Mouse (Mus musculus): ENCODE measurements around the gene Psme3. TPM values are rescaled to one million over a fixed set of nuclear protein-coding genes. Genes with fewer than 3 reads are reported as not detected.

Psme3 gene
- polyA plus RNA-seq, 1 experiment from 2014 or later, result 102 TPM

- Histone ChIP-seq H3K27ac (no peak overlapping the region), H3K9me3 (replicated peaks; ENCODE audit: low read length) (no peaks in the 10 kb centered on the region), H3K27me3 (ENCODE audit: insufficient read depth, low read length) (no peaks in the 10 kb centered on the region), H3K4me3 (replicated peaks; ENCODE audit: low read depth, low read length) (no peak overlapping the region), H3K9ac (ENCODE audit: low read depth, low read length) (no peak overlapping the region), H3K4me2 (ENCODE audit: low read length) (no peak overlapping the region), H3K36me3 (ENCODE audit: insufficient read depth, low read length) (no peaks in the 10 kb centered on the region), H3K4me1 (replicated peaks; ENCODE audit: insufficient read depth, low read length) (peaks cover 10% of the 10 kb centered on the region; the same call in 1 of the 2 replicates)
- ATAC-seq (replicated peaks; ENCODE audit: low FRiP score, low read depth), result no peak
- whole genome bisulfite sequencing, result 85% methylated on average over 9 of the region's 9 CpGs
- no peak for DNase-seq (ENCODE audit: low spot score)
- peak; percentile 42 for TF ChIP-seq CTCF (IDR thresholded peaks at IDR 0.05; ENCODE audit: low read depth)
Observed at GRCm38 (mm10) chr11:101335685-101336084, 19.7 kb downstream of the Psme3 start.

DNA sequence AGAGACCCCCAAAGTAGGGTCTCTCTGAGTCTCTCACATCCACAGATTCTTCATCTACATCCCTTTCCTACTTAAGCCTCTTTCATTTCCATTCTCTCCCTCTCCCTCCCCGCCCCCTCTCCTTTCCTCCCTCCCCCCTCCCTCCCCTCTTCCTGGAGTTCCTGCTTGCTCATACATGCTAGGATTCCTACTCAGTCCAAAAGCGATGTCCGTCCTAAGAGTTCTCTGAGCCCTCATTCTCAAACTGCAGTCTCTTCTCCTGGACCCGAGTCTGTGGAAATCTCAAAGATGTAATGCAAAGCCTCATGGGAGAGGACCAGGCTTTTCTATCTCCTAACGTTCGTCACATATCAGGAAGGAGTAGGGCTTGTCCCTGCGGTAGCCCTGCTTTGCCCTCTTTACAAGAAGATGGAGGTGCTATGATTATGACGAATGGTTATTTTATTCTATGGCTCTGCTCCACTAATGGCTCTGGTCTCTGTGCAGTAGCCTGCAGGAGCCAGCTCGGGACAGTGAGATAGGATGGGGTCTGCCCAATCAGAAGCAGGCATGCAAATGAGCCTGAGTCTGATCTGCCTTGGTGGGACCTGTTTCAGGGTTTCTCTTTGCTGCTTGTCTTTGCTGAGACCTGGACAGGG is 22.2 kb downstream of the Psme3 start:
- peak; percentile 77 for ATAC-seq (replicated peaks; ENCODE audit: low FRiP score, low read depth)
- Histone ChIP-seq H3K27ac (peak overlapping the region; percentile 44), H3K4me2 (ENCODE audit: low read length) (peak overlapping the region; percentile 50), H3K4me3 (replicated peaks; ENCODE audit: low read depth, low read length) (0 out of 2 replicates have a peak overlapping the region, but pooled peaks have one; percentile 7), H3K9me3 (replicated peaks; ENCODE audit: low read length) (no peaks in the 10 kb centered on the region), H3K9ac (ENCODE audit: low read depth, low read length) (no peak overlapping the region), H3K27me3 (ENCODE audit: insufficient read depth, low read length) (no peaks in the 10 kb centered on the region), H3K36me3 (ENCODE audit: insufficient read depth, low read length) (no peaks in the 10 kb centered on the region), H3K4me1 (replicated peaks; ENCODE audit: insufficient read depth, low read length) (peaks cover 9% of the 10 kb centered on the region; the same call in 1 of the 2 replicates)
- DNase-seq (ENCODE audit: low spot score), result peak; percentile 86
- 4% methylated on average over 9 of the region's 9 CpGs for WGBS
- no peak for TF ChIP-seq CTCF (IDR thresholded peaks at IDR 0.05; ENCODE audit: low read depth)

DNA sequence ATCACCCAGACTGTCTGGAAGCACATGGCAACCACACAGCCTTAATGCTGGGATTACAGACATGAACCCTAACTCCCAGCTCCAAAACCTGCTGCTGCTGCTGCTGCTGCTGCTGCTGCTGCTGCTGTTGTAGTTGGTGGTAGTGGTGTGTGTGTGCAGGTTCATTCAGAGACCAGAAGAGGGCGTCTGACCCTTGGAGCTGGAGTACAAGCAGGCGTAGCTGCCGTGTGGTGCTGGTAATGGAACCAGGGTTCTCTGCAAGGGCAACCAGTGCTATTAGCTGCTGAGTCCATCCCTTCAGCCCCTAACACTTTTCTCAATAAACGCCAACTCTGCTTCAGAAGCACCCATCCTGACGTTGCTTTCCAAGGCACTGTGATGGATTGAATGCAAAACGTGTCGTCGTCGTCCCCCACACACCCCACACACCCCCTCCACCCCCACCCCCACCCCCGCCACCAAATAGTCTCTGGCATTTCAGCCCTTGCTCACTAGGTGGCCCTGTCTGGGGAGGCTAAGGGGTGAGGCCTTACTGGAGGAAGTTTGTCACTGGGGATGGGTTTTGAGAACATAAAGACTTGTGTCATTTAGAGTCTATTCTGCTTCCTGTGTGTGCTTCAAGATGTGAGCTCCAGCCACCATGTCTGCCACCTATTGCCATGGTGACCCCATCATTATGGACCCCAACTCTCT is 31.2 kb downstream of the Psme3 start:
- Histone ChIP-seq H3K4me3 (replicated peaks; ENCODE audit: low read depth, low read length) (no peak overlapping the region), H3K9me3 (replicated peaks; ENCODE audit: low read length) (no peaks in the 10 kb centered on the region), H3K27ac (no peak overlapping the region), H3K27me3 (ENCODE audit: insufficient read depth, low read length) (no peaks in the 10 kb centered on the region), H3K4me1 (replicated peaks; ENCODE audit: insufficient read depth, low read length) (0 out of 2 replicates have a peak, but pooled peaks cover 3% of the 10 kb centered on the region), H3K36me3 (ENCODE audit: insufficient read depth, low read length) (no peaks in the 10 kb centered on the region), H3K9ac (ENCODE audit: low read depth, low read length) (no peak overlapping the region), H3K4me2 (ENCODE audit: low read length) (no peak overlapping the region)
- ATAC-seq (replicated peaks; ENCODE audit: low FRiP score, low read depth), result no peak
- WGBS, result 77% methylated on average over 10 of the region's 10 CpGs
- peak; percentile 10; the same call in 1 of the 2 replicates for TF ChIP-seq CTCF (IDR thresholded peaks at IDR 0.05; ENCODE audit: low read depth)
- DNase-seq (ENCODE audit: low spot score), result no peak

- H3K9ac ChIP-seq (ENCODE audit: low read depth, low read length), result no peak overlapping the region
- H3K27ac ChIP-seq, result no peak overlapping the region
- DNase-seq (ENCODE audit: low spot score) (no peak), ATAC-seq (replicated peaks; ENCODE audit: low FRiP score, low read depth) (no peak)
- no peaks in the 10 kb centered on the region for H3K36me3 ChIP-seq (ENCODE audit: insufficient read depth, low read length)
- 68% methylated on average over 7 of the region's 7 CpGs for WGBS
- no peaks in the 10 kb centered on the region for H3K9me3 ChIP-seq (replicated peaks; ENCODE audit: low read length)
- no peaks in the 10 kb centered on the region for H3K27me3 ChIP-seq (ENCODE audit: insufficient read depth, low read length)
- H3K4me3 ChIP-seq (replicated peaks; ENCODE audit: low read depth, low read length), result no peak overlapping the region
- H3K4me1 ChIP-seq (replicated peaks; ENCODE audit: insufficient read depth, low read length), result 0 out of 2 replicates have a peak, but pooled peaks cover 3% of the 10 kb centered on the region
- TF ChIP-seq CTCF (IDR thresholded peaks at IDR 0.05; ENCODE audit: low read depth), result no peak
- no peak overlapping the region for H3K4me2 ChIP-seq (ENCODE audit: low read length)
Observed at GRCm38 (mm10) chr11:101348774-101349173, 32.8 kb downstream of the Psme3 start.

DNA sequence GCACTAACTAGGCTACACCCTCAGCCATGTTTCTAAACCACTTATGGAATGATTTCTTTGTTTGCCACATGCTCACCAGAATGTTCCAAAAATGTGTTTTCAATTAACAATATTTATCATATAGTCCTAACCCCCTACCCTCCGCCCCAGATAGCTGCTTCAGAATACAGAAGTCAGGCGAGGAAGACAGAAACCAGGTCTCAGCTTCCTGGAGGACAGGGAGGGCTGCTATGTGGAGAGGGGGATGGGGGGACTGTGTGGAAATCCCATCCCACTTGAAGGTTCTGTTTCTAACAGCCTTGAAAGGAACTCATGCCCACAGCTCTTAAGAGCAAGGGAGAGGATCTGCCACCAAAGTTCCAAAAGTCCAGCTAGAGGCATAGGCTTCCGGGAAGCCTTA is 33.2 kb downstream of the Psme3 start:
- H3K36me3 ChIP-seq (ENCODE audit: insufficient read depth, low read length), result no peaks in the 10 kb centered on the region
- H3K9ac ChIP-seq (ENCODE audit: low read depth, low read length), result no peak overlapping the region
- H3K27me3 ChIP-seq (ENCODE audit: insufficient read depth, low read length), result no peaks in the 10 kb centered on the region
- ATAC-seq (replicated peaks; ENCODE audit: low FRiP score, low read depth) (no peak), DNase-seq (ENCODE audit: low spot score) (no peak)
- H3K9me3 ChIP-seq (replicated peaks; ENCODE audit: low read length), result no peaks in the 10 kb centered on the region
- WGBS, result 87% methylated on average over 3 of the region's 3 CpGs
- no peak overlapping the region for H3K4me2 ChIP-seq (ENCODE audit: low read length)
- H3K4me3 ChIP-seq (replicated peaks; ENCODE audit: low read depth, low read length), result no peak overlapping the region
- no peak for TF ChIP-seq CTCF (IDR thresholded peaks at IDR 0.05; ENCODE audit: low read depth)
- 0 out of 2 replicates have a peak, but pooled peaks cover 3% of the 10 kb centered on the region for H3K4me1 ChIP-seq (replicated peaks; ENCODE audit: insufficient read depth, low read length)
- H3K27ac ChIP-seq, result no peak overlapping the region

- no peak overlapping the region for H3K4me2 ChIP-seq (ENCODE audit: low read length)
- H3K36me3 ChIP-seq (ENCODE audit: insufficient read depth, low read length), result no peaks in the 10 kb centered on the region
- WGBS, result 56% methylated on average over 11 of the region's 11 CpGs
- H3K27ac ChIP-seq, result 0 out of 2 replicates have a peak overlapping the region, but pooled peaks have one; percentile 10
- no peaks in the 10 kb centered on the region for H3K27me3 ChIP-seq (ENCODE audit: insufficient read depth, low read length)
- TF ChIP-seq CTCF (IDR thresholded peaks at IDR 0.05; ENCODE audit: low read depth), result no peak
- no peak overlapping the region for H3K4me3 ChIP-seq (replicated peaks; ENCODE audit: low read depth, low read length)
- H3K4me1 ChIP-seq (replicated peaks; ENCODE audit: insufficient read depth, low read length), result 0 out of 2 replicates have a peak, but pooled peaks cover 3% of the 10 kb centered on the region
- no peaks in the 10 kb centered on the region for H3K9me3 ChIP-seq (replicated peaks; ENCODE audit: low read length)
- H3K9ac ChIP-seq (ENCODE audit: low read depth, low read length), result no peak overlapping the region
- ATAC-seq (replicated peaks; ENCODE audit: low FRiP score, low read depth), result peak; percentile 71; the same call in 1 of the 2 replicates
- DNase-seq (ENCODE audit: low spot score), result no peak
Observed at GRCm38 (mm10) chr11:101351100-101351720, 35.2 kb downstream of the Psme3 start.
